Mouse (Mus musculus) urinary bladder, adult 2 months (tissue): ENCODE results near the gene St8sia1. TPM values are rescaled to one million over a fixed set of nuclear protein-coding genes. Genes with fewer than 3 reads are reported as not detected.
"Not testable (repeated sequence)": the region's sequence is repeated elsewhere in the genome, so short reads cannot be mapped to it uniquely, and the experiment has no call there.

ENCODE experiments used
- DNase-seq: peaks from one replicate; pipeline ENCODE4 v3.0.0; 2022; ENCODE audit warnings: low spot score
- polyA plus RNA-seq: library from polyadenylated mRNA; depleted of rRNA; stranded (reverse); fragments of >200 nt; gene quantifications from 2 replicates; pipeline ENCODE4 v1.2.3, GENCODE M21; 2012; rRNA removed

St8sia1 gene
- polyA plus RNA-seq = 0.07 and 0.12 TPM in 2 replicates

GRCm38 (mm10) chr6:142964076-142964530 lies at the start of gene St8sia1:
St8sia1 (minus strand) TSS chr6:142964452.
- no peak for DNase-seq

- no peak for DNase-seq
Measured at GRCm38 (mm10) chr6:143012513-143013215, 48.4 kb upstream of the St8sia1 start.

GRCm38 (mm10) chr6:143008865-143009264 lies 44.6 kb upstream of the St8sia1 start:
- no peak for DNase-seq

GRCm38 (mm10) chr6:143005209-143005608 lies 41.0 kb upstream of the St8sia1 start:
- DNase-seq = not testable (repeated sequence)

- no peak for DNase-seq
Measured at GRCm38 (mm10) chr6:143004801-143005200, 40.5 kb upstream of the St8sia1 start.

- no peak for DNase-seq
Measured at GRCm38 (mm10) chr6:142998221-142998999, 34.2 kb upstream of the St8sia1 start.

- no peak for DNase-seq
Measured at GRCm38 (mm10) chr6:142996887-142997286, 32.6 kb upstream of the St8sia1 start.

- no peak for DNase-seq
Measured at GRCm38 (mm10) chr6:142995567-142995966, 31.3 kb upstream of the St8sia1 start.

GRCm38 (mm10) chr6:142994821-142995220 lies 30.6 kb upstream of the St8sia1 start:
- no peak for DNase-seq

GRCm38 (mm10) chr6:142993705-142994698 lies 29.8 kb upstream of the St8sia1 start:
- DNase-seq = no peak

GRCm38 (mm10) chr6:142992971-142993370 lies 28.7 kb upstream of the St8sia1 start:
- DNase-seq = no peak

GRCm38 (mm10) chr6:142992099-142992498 lies 27.8 kb upstream of the St8sia1 start:
- DNase-seq = no peak

- no peak for DNase-seq
Measured at GRCm38 (mm10) chr6:142991391-142992059, 27.3 kb upstream of the St8sia1 start.

GRCm38 (mm10) chr6:142990516-142990915 lies 26.3 kb upstream of the St8sia1 start:
- no peak for DNase-seq

- DNase-seq = no peak
Measured at GRCm38 (mm10) chr6:142989495-142989894, 25.2 kb upstream of the St8sia1 start.

- DNase-seq = no peak
Measured at GRCm38 (mm10) chr6:142988753-142989152, 24.5 kb upstream of the St8sia1 start.

- no peak for DNase-seq
Measured at GRCm38 (mm10) chr6:142988231-142988630, 24.0 kb upstream of the St8sia1 start.

GRCm38 (mm10) chr6:142987616-142988015 lies 23.4 kb upstream of the St8sia1 start:
- DNase-seq = no peak

- not testable (repeated sequence) for DNase-seq
Measured at GRCm38 (mm10) chr6:142986706-142987105, 22.5 kb upstream of the St8sia1 start.

- not testable (repeated sequence) for DNase-seq
Measured at GRCm38 (mm10) chr6:142985561-142986238, 21.4 kb upstream of the St8sia1 start.
